Mouse (Mus musculus) c-Kit-positive CD71-positive TER-119-positive erythroid progenitor cells, embryonic 14.5 days (primary cell): Measurements from ENCODE around the gene Lad1.

ENCODE experiments used
- DNase-seq: peaks from one replicate; pipeline ENCODE4 v3.0.0-alpha.2; 2013; ENCODE audit warnings: low spot score

The Lad1 gene

DNA sequence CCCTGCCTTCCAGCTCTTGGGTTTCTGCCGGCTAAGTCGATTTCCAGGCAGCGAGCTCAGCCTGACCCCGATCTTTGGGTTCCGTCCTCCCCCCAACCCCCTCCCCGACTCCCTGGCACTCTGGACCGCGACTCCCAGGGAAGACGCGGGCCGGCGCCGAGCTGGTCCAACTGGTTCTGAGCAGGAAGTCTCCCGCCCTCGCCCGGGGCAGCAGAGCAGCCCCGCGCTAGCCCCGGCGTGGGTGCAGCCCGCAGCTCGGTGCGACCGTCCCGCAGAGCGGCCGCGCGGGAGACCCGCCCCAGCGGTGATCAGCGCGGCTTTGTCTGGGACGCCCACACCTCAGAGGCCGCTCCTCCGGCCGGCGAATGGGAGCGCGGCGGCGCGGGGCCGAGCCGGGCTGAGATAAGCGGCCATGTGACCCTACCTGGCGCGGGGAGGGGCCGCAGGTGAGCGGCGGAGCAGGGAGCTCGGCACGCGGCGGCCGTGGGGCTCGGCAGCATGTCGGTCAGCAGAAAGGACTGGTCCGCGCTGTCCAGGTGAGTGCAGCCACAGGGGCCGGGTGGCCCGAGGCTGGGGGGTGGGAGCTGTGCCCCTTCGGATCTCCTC lies at the start of gene Lad1:
Gene Lad1, plus strand, starts transcription at position 118 of the 606 bp plus-strand sequence.
- DNase-seq = no peak

DNA sequence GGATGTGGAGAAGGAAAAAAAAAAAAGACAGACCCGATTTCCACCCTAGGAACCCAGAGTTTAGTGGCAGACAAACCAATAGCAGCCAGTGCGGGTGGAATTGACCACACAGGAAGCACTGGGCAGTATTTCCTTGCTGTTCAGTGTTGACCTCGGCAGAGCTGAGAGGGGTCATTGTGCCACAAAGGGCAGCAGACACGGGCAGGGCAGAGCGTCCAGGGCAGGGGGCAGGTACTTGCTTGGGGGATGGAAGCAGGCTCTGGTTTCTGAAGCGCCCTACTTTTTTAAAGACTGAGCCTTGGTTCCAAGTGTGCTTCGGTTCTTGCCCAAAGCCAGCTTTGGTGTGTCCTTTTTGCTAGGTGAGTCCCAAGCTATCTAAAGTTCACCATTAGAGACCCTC lies 48.2 kb upstream of the Lad1 start:
- DNase-seq = no peak

DNA sequence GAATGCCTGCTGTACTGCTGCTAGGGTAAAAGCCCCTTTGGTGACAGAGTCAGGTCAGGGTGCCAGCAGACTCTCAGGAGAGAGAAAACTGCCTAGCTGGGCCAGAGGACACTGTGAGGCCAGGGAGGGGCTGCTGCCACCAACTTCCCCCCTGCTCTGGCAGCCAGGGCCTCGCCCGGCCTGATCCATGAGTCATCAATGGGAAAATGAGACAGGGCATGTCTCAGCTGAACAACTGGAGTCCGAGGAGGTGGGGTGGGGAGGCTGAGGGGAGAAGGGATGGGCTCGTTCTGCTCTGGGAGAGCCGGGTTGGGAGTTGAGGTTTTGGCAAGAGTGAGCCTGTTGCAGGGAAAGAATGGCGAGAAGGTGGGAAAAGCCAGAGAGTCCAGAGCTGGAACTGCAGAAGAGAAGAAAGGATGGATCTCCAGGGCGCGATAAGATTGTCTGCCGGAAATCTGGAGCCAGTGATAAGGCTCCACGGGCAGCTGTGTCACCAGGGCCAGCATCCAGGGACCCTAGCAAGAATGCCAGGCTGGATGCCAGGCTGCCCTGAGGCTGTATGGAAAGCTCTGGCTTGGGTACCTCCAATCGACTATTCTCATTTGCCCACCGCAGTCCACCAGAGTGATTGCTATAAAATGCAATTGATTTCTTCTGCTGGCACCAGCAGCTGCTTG lies 47.4 kb upstream of the Lad1 start:
- DNase-seq = no peak

DNA sequence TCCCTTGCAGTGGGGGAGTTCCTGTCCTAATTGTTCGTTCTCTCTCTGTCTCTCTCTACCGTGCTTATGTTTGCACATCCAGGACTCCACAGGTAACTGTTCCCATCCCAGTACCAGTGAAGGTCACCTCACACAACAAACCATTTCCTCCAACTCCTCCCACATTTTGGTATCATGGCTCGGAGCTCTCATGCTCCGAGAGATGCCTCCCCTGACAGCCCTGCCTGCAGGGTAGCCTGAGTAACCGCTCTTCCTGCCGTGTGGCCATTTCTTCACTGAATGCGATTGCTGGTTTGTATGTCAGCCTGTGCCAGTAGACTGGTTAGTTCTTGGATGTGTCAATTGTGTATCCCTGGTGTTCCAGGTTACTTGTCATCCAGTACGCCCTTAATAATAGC lies 46.8 kb upstream of the Lad1 start:
- no peak for DNase-seq

DNA sequence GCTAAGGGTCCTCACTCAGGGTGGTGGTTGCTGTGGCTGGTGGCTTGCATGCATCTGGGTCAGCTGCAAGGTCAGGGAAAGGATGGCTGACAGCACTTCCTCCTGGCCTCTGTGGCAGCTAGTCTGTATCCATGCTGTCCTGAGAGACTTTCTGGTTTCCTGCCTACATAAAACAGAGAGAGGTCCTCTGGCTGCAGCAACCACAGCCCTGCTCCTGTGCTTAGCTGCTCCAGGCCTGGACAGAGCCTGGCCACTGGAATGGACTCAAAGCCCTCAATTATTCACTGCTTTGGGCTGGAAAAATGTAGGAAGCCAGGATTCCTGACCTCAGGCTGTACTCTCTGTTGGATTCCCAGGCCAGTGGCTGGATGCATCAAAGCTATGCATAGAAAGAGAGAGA lies 41.8 kb upstream of the Lad1 start:
- DNase-seq = no peak

DNA sequence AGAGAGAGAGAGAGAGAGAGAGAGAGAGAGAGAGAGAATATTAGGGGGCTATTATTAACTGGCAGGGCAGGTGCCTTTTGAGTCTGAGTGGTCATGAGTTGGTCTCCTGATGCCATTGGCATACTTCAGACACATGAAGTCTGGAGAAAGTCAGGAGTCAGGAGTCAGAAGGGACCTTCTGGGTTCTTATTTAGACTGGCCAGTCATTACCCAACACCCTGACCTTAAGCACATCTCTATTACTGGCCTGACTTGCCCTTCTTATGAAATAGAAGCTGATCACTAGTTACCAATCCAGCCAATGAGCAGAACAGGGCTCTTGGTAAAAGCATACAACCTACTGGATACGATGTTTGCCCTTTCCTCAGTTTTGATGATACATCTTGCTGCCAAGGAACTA lies 41.4 kb upstream of the Lad1 start:
- no peak for DNase-seq

DNA sequence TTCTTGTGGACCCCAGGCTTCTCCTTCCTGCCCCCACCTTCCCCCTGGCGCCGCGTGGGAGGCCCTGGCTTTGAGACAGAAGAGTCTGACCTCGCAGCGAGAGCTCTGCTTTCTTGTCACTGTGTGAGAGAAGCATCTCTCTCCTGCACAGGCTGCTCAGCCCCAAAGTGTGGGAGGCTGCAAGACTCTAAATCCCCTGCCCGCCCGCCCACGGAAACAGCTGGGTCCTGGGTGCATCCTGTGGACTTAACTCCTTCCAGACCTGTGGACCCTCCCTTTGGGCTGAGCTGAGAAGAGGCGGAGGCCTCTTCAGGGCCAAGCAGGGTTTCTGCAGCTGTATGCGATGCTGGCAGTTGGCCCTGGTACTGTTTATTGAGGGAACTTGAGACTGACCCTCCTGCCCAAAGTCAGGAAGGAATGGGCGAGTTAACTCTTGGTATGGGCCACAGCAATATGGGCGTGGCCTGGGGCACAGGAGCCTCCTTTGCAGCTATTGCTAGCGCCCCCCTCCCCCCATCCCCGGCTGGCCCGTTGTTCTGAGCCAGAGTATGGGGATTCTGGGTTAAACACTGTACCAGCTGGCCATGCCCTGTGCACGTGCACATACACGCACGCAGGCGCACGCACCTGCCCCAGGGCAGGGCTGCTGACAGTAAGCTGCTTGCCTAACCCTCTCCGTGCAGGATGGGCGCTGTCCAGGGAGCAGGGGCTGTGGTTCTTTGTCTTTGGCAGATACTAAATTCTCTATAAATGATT lies 39.4 kb upstream of the Lad1 start, which contains the start of gene Tnni1:
Gene Tnni1, plus strand, starts transcription at position 655 of the 756 bp plus-strand sequence.
- DNase-seq = no peak

DNA sequence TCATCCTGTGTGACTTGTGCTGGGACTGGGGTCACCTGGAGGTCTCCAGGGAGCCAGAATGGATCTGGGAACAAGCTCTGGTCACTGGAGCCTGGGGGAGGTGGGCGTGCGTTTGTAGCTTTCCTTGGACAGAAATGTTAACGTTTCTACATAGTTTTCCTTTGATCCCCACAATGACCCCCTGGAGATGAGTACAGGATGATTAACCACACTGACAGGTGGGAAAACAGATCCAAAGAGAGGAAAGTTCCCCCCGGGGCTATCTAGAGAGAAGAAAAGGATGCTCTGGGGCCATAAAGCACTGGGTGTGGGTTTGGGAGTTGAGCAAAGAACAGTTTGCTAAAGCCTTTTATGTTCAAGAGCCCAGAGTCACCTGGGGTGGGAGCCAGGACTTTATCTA lies 37.7 kb upstream of the Lad1 start:
- DNase-seq = no peak

DNA sequence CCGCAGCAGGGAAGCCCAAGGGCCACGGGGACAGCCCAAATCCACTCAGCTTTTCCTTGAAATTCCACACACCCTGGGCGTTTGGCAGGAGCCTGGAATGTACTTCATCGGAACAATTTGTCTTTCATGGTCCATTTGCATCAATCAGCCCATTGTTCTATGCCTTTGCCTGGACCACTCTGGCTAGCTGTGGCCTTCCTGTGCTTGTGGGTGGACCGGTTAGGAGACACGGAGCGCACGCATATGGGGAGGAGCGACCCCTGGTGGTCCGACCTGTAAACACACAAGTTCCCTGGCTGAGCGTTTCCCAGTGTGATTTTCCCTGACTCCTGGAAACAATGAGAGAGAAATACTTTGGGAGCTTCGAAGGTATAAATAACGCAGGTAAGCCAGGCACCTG lies 37.2 kb upstream of the Lad1 start:
- DNase-seq = peak; percentile 68

DNA sequence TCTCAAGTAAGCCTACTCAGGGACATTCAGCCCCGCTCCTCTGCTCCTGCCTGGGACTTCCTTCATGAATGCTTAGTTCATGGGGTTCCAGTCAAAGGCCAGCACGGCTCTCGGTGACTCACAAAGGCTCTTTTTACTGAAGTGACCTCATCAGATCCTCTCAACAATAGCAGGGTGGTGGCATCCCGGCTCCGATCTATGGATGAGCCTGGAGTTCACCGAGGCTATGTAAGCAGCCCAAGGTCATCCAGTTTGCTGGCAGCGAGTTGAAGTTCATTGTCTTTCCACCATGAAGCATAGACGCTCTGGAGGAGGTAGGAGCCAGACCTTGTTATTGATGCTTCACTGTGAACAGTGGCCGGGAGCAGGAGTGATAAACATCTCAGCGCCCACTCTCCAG lies 35.6 kb upstream of the Lad1 start:
- DNase-seq = no peak

DNA sequence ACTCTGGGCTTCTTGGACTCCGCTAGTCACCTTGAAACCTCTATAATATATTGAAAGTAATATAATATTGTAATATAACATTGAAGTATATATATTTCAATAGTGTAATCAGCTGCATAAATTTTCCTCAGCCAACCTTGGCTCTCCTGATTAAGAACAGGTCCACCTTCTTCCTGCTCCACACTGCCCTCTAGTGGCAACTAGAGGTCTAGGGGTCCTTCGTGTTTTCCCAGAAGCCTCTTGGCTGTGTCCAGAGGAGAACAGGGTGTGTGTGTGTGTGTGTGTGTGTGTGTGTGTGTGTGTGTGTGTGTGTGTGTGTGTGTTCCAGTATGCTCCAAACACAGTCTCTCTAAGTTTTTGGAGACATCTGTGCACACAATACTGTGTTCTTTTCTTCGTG lies 30.6 kb upstream of the Lad1 start:
- DNase-seq = peak; percentile 88

DNA sequence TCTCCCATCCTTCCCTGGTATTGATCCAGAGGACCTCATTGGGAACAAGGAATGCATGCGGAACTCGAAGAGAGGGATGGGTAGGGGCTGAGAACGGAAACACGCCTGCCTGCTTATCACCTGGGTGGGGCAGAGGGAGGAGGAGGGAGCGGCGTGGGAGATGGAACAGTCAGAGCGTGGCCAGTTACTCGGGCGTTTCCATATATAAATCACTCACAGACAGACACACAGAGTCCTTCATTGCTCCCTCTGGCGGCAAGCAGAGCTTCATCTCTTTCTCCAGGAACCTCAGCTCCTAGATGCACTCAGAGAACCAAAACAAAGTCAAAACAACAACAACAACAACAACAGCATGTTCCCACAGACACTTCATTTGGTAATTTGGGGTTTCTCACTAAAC lies 29.7 kb upstream of the Lad1 start:
- peak; percentile 47 for DNase-seq

DNA sequence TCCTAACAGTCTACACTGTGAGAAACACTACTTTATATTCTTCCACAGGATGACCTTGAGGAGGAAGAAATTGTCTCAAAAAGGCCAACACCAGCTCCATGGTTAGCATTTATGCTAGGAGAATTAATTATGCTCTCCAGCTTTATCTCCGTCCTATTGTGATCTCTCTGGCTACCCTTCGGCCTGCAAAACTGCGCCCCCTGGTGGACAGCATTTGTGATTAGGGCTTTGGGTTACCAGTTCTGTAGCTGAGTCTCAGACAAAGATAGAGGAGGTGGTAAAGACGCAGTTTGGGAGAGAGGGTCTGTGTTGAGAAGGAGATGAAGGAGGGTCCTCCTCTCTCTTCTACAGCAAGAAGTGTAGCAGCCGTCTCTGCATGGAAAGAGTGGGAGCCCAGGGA lies 28.6 kb upstream of the Lad1 start:
- peak; percentile 73 for DNase-seq

DNA sequence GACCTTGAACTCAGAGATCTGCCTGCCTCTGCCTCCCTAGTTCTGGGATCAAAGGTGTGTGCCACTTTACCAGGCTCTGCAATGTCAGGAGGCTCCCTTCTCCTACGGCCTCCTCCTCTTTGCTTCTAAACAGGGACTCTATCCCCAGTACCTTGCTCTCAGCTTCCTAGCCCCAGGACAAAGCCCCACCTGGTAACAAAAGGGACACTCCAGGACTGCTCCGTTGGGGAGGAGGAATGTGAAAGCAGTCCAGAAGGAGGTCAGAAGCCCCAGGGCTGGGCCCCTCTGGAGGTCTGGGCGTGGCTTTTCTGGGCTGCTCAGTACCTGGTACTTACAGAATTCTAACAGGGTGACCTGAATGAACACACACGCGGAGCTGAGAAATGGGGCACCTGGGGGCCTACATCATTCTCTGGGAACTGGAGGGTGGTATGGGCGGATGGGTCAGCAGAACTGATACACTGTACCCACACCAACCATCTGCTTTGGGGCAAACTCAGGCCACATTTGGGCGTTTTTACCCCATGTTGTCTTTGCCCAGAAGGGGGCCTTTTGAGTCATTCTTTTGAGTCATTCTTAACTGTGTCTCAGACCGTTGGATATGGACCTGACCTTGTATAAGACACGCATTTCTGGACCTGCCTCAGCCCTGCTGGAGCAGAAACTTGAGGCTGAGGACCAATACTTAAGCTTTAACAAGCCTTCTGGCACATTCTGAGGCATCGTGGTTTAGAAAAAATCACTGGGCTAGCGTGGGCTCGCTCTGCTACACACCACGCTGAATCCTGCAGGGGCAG lies 26.1 kb upstream of the Lad1 start:
- no peak for DNase-seq

DNA sequence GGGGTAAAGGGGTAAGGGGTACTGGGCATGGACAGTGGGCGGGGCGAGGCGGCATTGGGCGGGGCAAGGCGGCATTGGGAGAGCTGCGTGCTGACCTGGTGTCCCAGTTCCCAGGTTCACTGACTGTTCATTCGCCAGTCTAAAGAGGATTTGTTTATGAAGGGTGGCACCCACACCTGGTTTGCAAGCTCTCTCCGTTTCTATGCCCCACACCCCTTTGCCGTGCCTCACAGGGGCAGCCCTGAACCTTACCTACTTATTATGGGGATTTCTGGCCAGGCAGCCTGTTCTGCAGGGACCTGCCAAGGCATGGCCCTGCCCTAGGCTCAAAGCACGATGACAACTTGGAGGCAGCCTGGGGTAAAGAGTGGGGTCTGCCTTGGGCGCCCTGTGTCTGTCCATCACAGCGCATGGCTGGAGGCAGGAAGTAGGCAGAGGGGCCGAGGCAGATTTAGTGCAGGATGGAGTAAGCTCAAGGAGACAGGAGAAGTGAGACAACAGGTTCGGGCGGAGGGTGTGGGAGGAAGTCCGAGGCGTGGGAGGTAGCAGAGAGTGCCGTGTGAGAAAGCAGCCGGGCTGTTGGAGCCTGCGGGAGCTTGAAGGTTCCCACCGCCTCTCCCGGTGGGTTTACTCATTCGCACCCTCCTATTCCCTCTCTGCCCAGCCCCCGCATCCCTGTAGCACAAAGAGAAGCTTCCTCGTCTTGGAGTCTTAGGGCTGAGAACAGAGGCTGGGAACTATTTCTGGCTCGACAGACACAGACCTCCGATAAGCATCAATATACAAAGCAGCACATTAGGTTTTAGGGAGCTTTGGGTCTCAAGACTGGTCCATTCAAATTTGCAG lies 24.8 kb upstream of the Lad1 start:
- DNase-seq = no peak

DNA sequence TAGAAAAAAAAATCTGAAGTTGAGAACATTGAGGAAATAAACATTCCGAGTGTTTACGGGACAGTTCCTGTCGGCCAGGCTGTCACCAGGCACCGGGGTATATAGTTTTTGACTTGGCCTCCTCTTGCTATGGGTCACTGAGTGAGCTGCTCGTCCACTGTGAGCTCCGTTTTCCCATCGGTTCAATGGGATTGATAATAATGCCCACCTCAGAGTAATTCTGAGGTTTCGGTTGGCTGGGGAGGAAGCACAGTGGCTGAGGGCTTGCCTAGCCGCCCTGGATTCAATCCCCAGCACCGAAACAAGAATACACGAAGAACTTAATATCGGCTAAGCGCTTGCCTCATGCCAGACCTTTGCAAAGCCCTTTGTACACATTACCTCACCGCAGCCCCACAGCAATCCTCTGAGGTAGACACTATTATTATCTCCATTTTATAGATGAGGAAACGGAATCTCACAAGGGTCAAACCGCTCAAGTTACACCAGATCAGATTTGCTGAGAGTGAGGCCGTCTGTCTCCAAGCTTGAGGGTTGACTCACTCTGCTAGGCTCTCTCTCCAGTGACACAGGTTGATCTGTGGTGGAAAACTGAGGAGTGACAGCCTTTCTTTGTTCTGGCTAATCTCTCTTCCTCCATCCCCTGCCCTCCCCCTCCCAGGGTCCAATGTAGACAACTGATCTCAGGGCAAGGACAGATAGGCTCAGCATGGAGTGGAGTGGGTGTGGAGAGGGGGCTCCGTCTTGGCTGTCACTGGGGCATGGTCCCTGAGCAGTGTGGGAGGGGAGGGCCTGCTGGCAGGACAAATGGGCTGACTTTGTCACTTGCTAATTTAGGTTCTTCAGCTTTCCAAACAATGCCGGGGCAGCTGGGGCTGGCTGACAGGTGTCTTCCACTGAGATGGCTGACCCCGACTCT lies 23.9 kb upstream of the Lad1 start:
- DNase-seq = no peak

DNA sequence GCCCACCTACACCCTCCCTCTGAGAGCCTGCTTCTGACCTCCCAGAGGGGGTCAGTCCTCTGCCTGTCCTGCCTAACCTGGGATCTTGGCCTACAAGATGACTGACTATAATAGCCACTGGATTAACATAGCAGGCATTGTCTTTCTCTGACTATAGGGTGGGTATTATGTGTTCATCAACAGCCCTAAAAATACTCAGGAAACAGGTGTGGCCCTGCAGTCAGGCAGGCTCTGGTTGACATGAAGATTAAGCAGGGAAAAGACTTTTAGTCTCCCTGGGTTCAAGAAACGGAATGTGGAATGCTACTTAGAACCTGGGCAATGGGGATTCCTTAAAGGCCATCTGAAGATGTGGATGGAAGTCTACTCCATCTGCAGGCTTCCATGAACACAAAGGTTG lies 19.9 kb upstream of the Lad1 start:
- no peak for DNase-seq

DNA sequence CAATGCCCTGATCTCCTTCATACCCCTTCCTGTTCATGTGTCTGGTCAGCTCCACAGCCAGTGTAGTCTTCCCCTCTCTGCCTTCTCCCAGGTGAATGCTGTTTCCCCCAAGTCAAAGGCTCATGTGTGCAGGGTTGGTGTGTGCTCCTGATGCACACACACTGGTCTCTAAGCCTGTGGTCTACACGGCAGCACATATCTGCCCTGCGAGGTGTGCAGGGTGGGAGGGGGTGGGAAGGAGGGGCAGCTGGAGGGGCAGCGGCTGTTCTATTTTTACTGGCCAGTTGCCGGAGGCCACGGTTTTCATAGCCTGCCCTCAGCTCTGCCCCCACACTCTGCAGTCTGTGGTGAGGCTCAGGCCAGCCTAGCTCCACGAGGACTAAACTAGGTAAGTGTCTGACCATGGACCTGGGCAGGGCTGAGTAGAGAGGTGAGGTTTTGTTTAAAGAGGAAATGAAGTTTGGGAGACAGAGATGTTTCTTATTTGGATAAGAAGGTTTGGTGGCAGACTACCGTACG lies 19.2 kb upstream of the Lad1 start:
- no peak for DNase-seq

DNA sequence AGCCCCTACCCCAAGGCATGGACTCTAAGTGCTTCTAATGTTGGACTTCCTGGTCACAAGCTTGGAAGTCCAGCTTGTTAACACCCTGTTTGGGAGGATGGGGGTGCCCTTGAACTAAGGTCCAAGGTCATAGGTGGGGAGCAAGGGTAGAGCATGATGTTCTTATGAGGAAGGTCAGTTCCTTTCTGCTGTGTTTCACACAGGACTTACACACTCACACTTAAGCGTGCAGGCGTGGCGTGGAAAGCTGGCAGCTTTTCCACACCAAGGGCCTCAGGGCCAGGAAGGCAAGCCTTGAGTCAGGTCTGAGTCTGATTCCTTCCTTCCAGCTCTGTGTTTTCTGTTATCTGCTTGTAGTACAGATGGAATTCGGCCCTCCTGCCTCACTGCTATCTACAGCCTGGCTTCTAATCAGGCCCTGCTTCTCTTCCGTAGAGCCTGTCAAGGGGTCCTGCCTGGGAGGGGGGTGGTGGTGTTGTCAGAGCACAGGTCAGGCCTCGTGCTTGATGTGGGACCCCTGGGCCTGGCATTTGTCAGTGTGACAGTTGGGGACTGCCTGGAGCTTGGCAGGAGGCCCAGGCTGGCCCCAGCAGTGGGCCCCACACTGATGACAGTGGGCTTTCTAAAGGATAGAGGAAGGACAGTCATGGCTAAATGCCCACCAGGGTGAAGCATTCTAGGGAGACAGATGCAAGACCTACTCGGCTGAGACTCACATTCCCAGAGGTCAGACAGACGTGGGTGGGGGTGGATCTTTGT lies 18.0 kb upstream of the Lad1 start:
- no peak for DNase-seq

DNA sequence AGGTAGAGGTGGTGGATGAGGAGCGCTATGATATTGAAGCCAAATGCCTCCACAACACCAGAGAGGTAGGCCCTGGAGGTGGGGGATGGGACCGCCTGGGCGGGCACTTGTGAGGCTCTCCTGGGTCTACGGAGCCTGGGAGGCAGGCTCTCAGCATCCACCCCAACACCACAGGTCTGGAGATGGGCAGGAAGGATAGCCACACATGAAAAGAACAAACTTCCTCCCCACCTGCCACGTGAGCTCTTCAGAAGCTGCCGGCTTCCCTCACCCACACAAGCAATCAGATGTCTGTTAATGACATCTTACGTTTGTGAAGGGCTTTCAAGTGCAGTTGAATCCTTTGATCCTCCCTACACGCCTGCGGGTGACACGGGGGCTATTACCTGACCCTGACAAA lies 10.9 kb upstream of the Lad1 start:
- no peak for DNase-seq
